Mouse (Mus musculus) adrenal gland, adult 8-10 months (tissue): ENCODE measurements around the gene Olfr1326-ps1. TPM values are rescaled to one million over a fixed set of nuclear protein-coding genes. Genes with fewer than 3 reads are reported as not detected.

ENCODE experiments used
- DNase-seq: peaks from one replicate; pipeline ENCODE4 v3.0.0; 2022
- total RNA-seq, 4 experiments: library from RNA; stranded (reverse); gene quantifications; 2 replicates each; pipeline ENCODE4 v1.2.4; 2022

Olfr1326-ps1 gene
- not detected for total RNA-seq

- no peak for DNase-seq
Observed at GRCm38 (mm10) chrX:74574788-74575187, at the start of gene Olfr1326-ps1. Gene Olfr1326-ps1, minus strand, starts transcription at chrX:74574888.

- DNase-seq, result no peak
Observed at GRCm38 (mm10) chrX:74592379-74592778, 17.7 kb upstream of the Olfr1326-ps1 start, which contains the start of gene Olfr1325. Gene Olfr1325, plus strand, starts transcription at chrX:74592679.

Other genes starting within 250 kb of the Olfr1326-ps1 start
- gene Plxna3, start 245.8 kb downstream of the Olfr1326-ps1 start, total RNA-seq, result 10 to 100 TPM in 3 of 4 experiments, 1 to 10 TPM in 1; 7.2 to 29.6 (median 19.1) TPM
- gene Lage3, start 221.3 kb downstream of the Olfr1326-ps1 start, total RNA-seq, result 10 to 100 TPM; 50.0 to 63.9 (median 53.6) TPM
- 10 to 100 TPM; 65.7 to 68.0 (median 66.7) TPM for gene Ubl4a, start 201.7 kb downstream of the Olfr1326-ps1 start, total RNA-seq
- gene Slc10a3, start 201.5 kb downstream of the Olfr1326-ps1 start, total RNA-seq, result 10 to 100 TPM; 22.6 to 29.6 (median 26.1) TPM
- 10 to 100 TPM; 25.4 to 44.8 (median 33.5) TPM for gene Fam3a, start 181.6 kb downstream of the Olfr1326-ps1 start, total RNA-seq
- gene Ikbkg, start 181.6 kb downstream of the Olfr1326-ps1 start, total RNA-seq, result 100 to 1,000 TPM in 2 of 4 experiments, 10 to 100 TPM in 2; 68.7 to 107 (median 88.8) TPM
- gene G6pdx, start 145.7 kb downstream of the Olfr1326-ps1 start, total RNA-seq, result 100 to 1,000 TPM; 190 to 204 (median 198) TPM
- not detected for gene Gm6880, start 93.5 kb downstream of the Olfr1326-ps1 start, total RNA-seq
- not detected for gene Olfr1325, start 17.8 kb upstream of the Olfr1326-ps1 start, total RNA-seq
- not detected for gene Gm5640, start 70.7 kb upstream of the Olfr1326-ps1 start, total RNA-seq
- gene Gm6890, start 166.0 kb upstream of the Olfr1326-ps1 start, total RNA-seq, result not detected